Mouse (Mus musculus) intestine, postnatal 0 days (tissue): ENCODE measurements around the gene Gsto2. TPM values are rescaled to one million over a fixed set of nuclear protein-coding genes. Genes with fewer than 3 reads are reported as not detected.

Experiments
- ATAC-seq: fragments of 200-750 bp; cut with Nextera tagmentation; 2 replicates; pipeline ENCODE4 v1.8.0; 2017; ENCODE audit warnings: mild to moderate bottlenecking, moderate TSS enrichment, moderate library complexity
- H3K27ac ChIP-seq: fragments of 300-500 bp; sonication (generic); 2 replicates; pipeline ENCODE4 v1.5.1; 2014; ENCODE audit warnings: mild to moderate bottlenecking, low read depth, low read length, moderate library complexity
- H3K27me3 ChIP-seq: fragments of 300-500 bp; sonication (generic); replicated peaks from 2 replicates; pipeline ENCODE4 v1.6.1; 2014; ENCODE audit warnings: low read length, mixed read lengths; ENCODE audit not compliant: control insufficient read depth, insufficient read depth
- H3K36me3 ChIP-seq: fragments of 300-500 bp; sonication (generic); 2 replicates; pipeline ENCODE4 v1.6.1; 2014; ENCODE audit warnings: mild to moderate bottlenecking, moderate library complexity; ENCODE audit not compliant: control insufficient read depth, insufficient read depth
- H3K4me1 ChIP-seq: fragments of 300-500 bp; sonication (generic); replicated peaks from 2 replicates; pipeline ENCODE4 v1.6.1; 2014; ENCODE audit warnings: antibody characterized with exemption, low read length, mixed read lengths; ENCODE audit not compliant: control insufficient read depth, insufficient read depth
- H3K4me2 ChIP-seq: fragments of 300-500 bp; sonication (generic); replicated peaks from 2 replicates; pipeline ENCODE4 v1.6.1; 2014; ENCODE audit warnings: low read depth, mild to moderate bottlenecking, moderate library complexity
- H3K4me3 ChIP-seq: fragments of 300-500 bp; sonication (generic); 2 replicates; pipeline ENCODE4 v1.5.1; 2014; ENCODE audit warnings: low read depth, low read length
- H3K9ac ChIP-seq: fragments of 300-500 bp; sonication (generic); 2 replicates; pipeline ENCODE4 v1.6.1; 2014; ENCODE audit warnings: mild to moderate bottlenecking, low read depth, low read length
- H3K9me3 ChIP-seq: fragments of 300-500 bp; sonication (generic); 2 replicates; pipeline ENCODE4 v1.6.1; 2016; ENCODE audit warnings: mixed run types; ENCODE audit not compliant: control insufficient read depth
- CTCF ChIP-seq: sonication (generic); IDR thresholded peaks from 2 replicates; pipeline ENCODE4 v1.5.1; 2016; ENCODE audit warnings: low read depth, mild to moderate bottlenecking, control low read depth, antibody characterized with exemption, moderate library complexity
- WGBS: fragments of 180-500 bp; shearing (Covaris S2); extraction: QIAGEN DNeasy Blood & Tissue Kit; methylation state at CpG from one replicate; pipeline ENCODE4 v1.1.7; 2014; 5-methylcytosine and 5-hydroxymethylcytosine counted together
- polyA plus RNA-seq: library from polyadenylated mRNA; unstranded; fragments of >200 nt; fragmentation: Nextera tagmentation; extraction: Ambion mirVana; gene quantifications from 2 replicates; pipeline ENCODE4 v1.2.1, GENCODE M21; 2015

Gene Gsto2
- polyA plus RNA-seq, 1 experiment from 2014 or later = 0.95 TPM

DNA sequence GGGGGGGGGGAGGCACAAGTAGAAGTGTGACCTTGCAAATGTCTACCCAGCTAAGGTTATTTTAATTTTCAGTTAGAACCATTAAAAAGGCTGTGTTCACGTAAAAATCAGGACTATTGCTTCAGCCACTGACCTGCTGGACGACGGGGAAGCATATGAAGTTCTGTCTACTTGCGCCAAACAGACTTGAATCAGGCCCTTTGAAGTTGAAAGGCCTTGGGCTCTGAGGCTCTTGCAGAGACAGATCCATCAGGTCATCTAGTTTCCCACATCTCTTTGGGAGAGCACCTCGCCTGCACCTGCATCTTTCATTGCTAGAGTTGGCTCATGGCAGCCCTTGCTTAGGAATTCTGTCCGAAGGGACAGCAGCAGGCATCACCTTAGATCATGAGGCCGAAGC lies 48.0 kb downstream of the Gsto2 start:
- 89% methylated on average over 7 of the region's 7 CpGs for WGBS
- H3K9me3 ChIP-seq = no peaks in the 10 kb centered on the region
- H3K4me2 ChIP-seq = no peak overlapping the region
- no peak overlapping the region for H3K27ac ChIP-seq
- H3K4me1 ChIP-seq = 0 out of 2 replicates have a peak, but pooled peaks cover 2% of the 10 kb centered on the region
- H3K27me3 ChIP-seq = no peaks in the 10 kb centered on the region
- TF ChIP-seq CTCF = no peak
- no peaks in the 10 kb centered on the region for H3K36me3 ChIP-seq
- ATAC-seq = no peak
- no peak overlapping the region for H3K4me3 ChIP-seq
- H3K9ac ChIP-seq = no peak overlapping the region

DNA sequence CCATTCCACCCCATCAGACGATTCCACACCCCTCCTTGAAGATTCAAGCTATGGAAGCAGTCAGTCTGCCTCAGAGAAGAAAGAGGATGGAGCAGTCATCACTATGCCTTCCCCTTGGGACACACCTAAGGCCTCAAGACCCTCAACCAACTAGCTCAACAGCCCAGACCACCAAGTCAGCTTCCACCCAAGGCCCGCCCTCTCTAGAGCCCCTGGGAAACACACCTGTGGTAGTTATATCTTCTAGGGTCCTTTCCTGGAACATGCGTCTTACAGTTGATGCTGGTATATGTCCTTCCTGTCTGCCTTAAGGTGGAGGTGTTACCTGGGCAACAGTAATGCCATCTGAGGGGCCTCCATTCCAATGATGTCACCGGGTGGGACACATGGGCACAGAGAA lies 48.9 kb downstream of the Gsto2 start:
- H3K4me2 ChIP-seq = no peak overlapping the region
- 90% methylated on average over 4 of the region's 4 CpGs for WGBS
- H3K27me3 ChIP-seq = no peaks in the 10 kb centered on the region
- no peaks in the 10 kb centered on the region for H3K36me3 ChIP-seq
- no peaks in the 10 kb centered on the region for H3K9me3 ChIP-seq
- H3K9ac ChIP-seq = no peak overlapping the region
- no peak for TF ChIP-seq CTCF
- no peak overlapping the region for H3K27ac ChIP-seq
- H3K4me1 ChIP-seq = 0 out of 2 replicates have a peak, but pooled peaks cover 3% of the 10 kb centered on the region
- no peak for ATAC-seq
- H3K4me3 ChIP-seq = no peak overlapping the region

- no peaks in the 10 kb centered on the region for H3K27me3 ChIP-seq
- TF ChIP-seq CTCF = no peak
- 0 out of 2 replicates have a peak, but pooled peaks cover 3% of the 10 kb centered on the region for H3K4me1 ChIP-seq
- H3K9me3 ChIP-seq = no peaks in the 10 kb centered on the region
- no peaks in the 10 kb centered on the region for H3K36me3 ChIP-seq
- H3K9ac ChIP-seq = no peak overlapping the region
- H3K4me2 ChIP-seq = no peak overlapping the region
- WGBS = 72% methylated on average over 4 of the region's 4 CpGs
- H3K4me3 ChIP-seq = no peak overlapping the region
- H3K27ac ChIP-seq = no peak overlapping the region
- ATAC-seq = no peak
Measured at GRCm38 (mm10) chr19:47915251-47915650, 49.9 kb downstream of the Gsto2 start.

- Histone ChIP-seq H3K9me3 (no peaks in the 10 kb centered on the region), H3K36me3 (no peaks in the 10 kb centered on the region), H3K27ac (no peak overlapping the region), H3K4me2 (peak overlapping the region; percentile 94), H3K9ac (no peak overlapping the region), H3K27me3 (no peaks in the 10 kb centered on the region), H3K4me1 (0 out of 2 replicates have a peak, but pooled peaks cover 3% of the 10 kb centered on the region), H3K4me3 (no peak overlapping the region)
- 33% methylated on average over 4 of the region's 4 CpGs for WGBS
- no peak for ATAC-seq
- TF ChIP-seq CTCF = no peak
Measured at GRCm38 (mm10) chr19:47917396-47917795, 52.1 kb downstream of the Gsto2 start.

DNA sequence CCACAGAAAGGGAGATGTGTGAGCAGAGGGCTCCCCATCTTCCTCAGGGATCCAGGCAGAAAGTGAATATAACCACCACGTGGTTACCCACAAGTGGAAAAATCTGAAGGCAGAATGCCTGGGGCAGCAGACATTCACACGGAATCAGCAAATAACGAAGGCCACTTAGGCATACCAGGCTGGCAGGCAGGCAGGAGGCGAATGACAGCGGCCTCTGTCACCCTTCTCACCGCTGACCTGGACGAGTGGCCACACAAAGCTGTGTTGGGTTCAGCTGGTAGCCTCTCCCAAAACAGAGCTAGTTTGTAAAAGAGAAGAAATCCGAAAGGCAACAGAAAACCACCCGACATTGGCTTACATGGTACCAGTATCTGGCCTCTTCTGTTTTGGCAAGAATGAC lies 52.7 kb downstream of the Gsto2 start:
- no peaks in the 10 kb centered on the region for H3K9me3 ChIP-seq
- H3K4me1 ChIP-seq = 0 out of 2 replicates have a peak, but pooled peaks cover 3% of the 10 kb centered on the region
- no peak for ATAC-seq
- peak overlapping the region; percentile 78 for H3K4me3 ChIP-seq
- peak overlapping the region; percentile 94 for H3K4me2 ChIP-seq
- H3K9ac ChIP-seq = 0 out of 2 replicates have a peak overlapping the region, but pooled peaks have one; percentile 78
- H3K36me3 ChIP-seq = no peaks in the 10 kb centered on the region
- H3K27ac ChIP-seq = no peak overlapping the region
- no peaks in the 10 kb centered on the region for H3K27me3 ChIP-seq
- 23% methylated on average over 9 of the region's 9 CpGs for WGBS
- TF ChIP-seq CTCF = no peak

DNA sequence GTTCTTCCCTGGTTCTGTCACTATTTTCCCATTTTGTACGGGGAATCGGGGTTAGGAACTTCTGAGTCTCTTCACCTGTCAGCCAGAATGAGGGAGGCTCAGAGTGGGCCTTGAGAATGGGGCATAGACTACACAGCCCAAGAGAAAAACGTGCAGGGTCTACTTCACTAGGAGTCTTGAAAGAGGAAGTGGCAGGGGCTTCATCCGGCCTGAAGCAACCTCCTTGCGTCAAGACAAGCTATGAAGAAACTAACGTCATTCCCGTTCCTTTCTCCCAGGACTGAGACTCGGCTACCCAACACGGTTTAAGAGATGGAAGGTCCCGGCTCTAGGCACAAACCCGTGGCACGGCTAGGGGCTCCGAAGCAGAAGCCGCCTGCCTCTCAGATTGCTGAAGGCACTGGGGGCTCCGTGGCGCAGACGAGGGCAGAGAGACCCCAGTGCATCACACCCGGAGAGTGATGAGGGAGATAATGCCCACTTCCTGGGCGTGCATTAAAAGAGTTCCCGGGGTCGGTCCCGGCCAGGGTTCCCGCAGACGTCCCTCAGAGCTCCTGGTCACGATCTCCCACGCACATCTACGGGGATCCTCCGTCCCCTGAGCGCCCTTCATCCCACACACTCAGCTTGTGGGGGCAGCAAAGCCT lies 53.2 kb downstream of the Gsto2 start:
- Histone ChIP-seq H3K4me3 (peak overlapping the region; percentile 78), H3K27me3 (no peaks in the 10 kb centered on the region), H3K9ac (peak overlapping the region; percentile 78), H3K4me2 (peak overlapping the region; percentile 94), H3K27ac (peak overlapping the region; percentile 85; the same call in 1 of the 2 replicates), H3K9me3 (no peaks in the 10 kb centered on the region), H3K36me3 (no peaks in the 10 kb centered on the region), H3K4me1 (0 out of 2 replicates have a peak, but pooled peaks cover 3% of the 10 kb centered on the region)
- TF ChIP-seq CTCF = no peak
- ATAC-seq = 0 out of 2 replicates have a peak, but pooled peaks have one; percentile 2
- under 1% methylated on average over 29 of the region's 29 CpGs for WGBS
